8 mouse cellular contexts compared by ENCODE assay signal in the genomic region with DNA sequence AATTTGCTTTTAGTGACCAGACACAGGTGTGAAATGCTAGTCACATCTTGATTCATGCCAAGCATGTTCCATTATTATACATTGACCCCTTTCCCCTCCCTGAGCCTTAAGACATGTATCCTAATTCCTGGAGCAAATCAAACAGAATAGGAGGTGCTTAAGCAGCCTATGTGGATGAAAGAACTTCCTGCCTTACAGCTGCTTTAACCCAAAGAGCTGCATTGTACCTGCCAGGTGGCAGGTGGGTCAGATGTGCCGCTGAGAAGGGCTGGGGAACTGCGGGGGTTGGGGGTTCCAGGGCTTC. TPM values are rescaled to one million over a fixed set of nuclear protein-coding genes. Genes with fewer than 3 reads are reported as not detected.
DNase-seq lines count a peak whose midpoint lies in the region; ATAC-seq and TF ChIP-seq lines count a peak whose summit lies in the region.

No protein-coding gene starts in this region.

- WGBS in limb, embryonic 14.5 days, result 0% methylated on average over 2 of the region's 2 CpGs
- WGBS in stomach, postnatal 0 days, result 0% methylated on average over 2 of the region's 2 CpGs

- no peak for ATAC-seq in limb, embryonic 14.5 days (ENCODE audit: low FRiP score, low read depth)
- ATAC-seq in stomach, postnatal 0 days (ENCODE audit: low FRiP score, low TSS enrichment), result no peak

- TF ChIP-seq POLR2A in limb, embryonic 14.5 days (IDR thresholded peaks at IDR 0.05; ENCODE audit: borderline replicate concordance, extremely low read depth, insufficient read depth, insufficient read length), result no peak

- DNase-seq in gastrocnemius, adult 2 months, result no peak
- no peak for DNase-seq in gastrocnemius, postnatal 4 days (ENCODE audit: low spot score in 2 of 2)
- peak; percentile 60 for DNase-seq in thymus, postnatal 0 days (ENCODE audit: low spot score)
- no peak for DNase-seq in thymus, postnatal 14 days
- no peak for DNase-seq in limb, embryonic 14.5 days (ENCODE audit: low spot score)
- DNase-seq in stomach, postnatal 0 days (ENCODE audit: low spot score), result no peak
- no peak for DNase-seq in cerebellum, adult 9-11 months
- DNase-seq in layer of hippocampus, adult 9-11 months, result no peak

- H3K36me3 ChIP-seq in limb, embryonic 14.5 days (ENCODE audit: control insufficient read depth, insufficient read depth, low read length), result peaks cover 8% of the 10 kb centered on the region
- no peaks in the 10 kb centered on the region for H3K36me3 ChIP-seq in stomach, postnatal 0 days (ENCODE audit: control insufficient read depth, insufficient read depth, low read length)

- peaks cover 8% of the 10 kb centered on the region for H3K4me1 ChIP-seq in limb, embryonic 14.5 days (ENCODE audit: control insufficient read depth, insufficient read depth, low read length)
- no peaks in the 10 kb centered on the region; the same call in 1 of the 2 replicates for H3K4me1 ChIP-seq in stomach, postnatal 0 days (replicated peaks; ENCODE audit: control insufficient read depth, insufficient read depth)

- peak overlapping the region; percentile 94 for H3K4me3 ChIP-seq in gastrocnemius, adult 2 months
- peak overlapping the region; percentile 67 for H3K4me3 ChIP-seq in limb, embryonic 14.5 days (replicated peaks; ENCODE audit: low read length)
- peak overlapping the region; percentile 84 for H3K4me3 ChIP-seq in stomach, postnatal 0 days (ENCODE audit: low read depth, low read length)

- peak overlapping the region; percentile 74 for H3K4me2 ChIP-seq in limb, embryonic 14.5 days (replicated peaks; ENCODE audit: low read depth, low read length, severe bottlenecking)
- peak overlapping the region; percentile 91 for H3K4me2 ChIP-seq in stomach, postnatal 0 days (replicated peaks; ENCODE audit: low read depth)

- peak overlapping the region; percentile 99 for H3K27ac ChIP-seq in gastrocnemius, adult 2 months
- H3K27ac ChIP-seq in limb, embryonic 14.5 days (replicated peaks; ENCODE audit: low read depth, low read length), result peak overlapping the region; percentile 98
- H3K27ac ChIP-seq in stomach, postnatal 0 days (replicated peaks), result peak overlapping the region; percentile 99

- no peaks in the 10 kb centered on the region for H3K27me3 ChIP-seq in limb, embryonic 14.5 days (ENCODE audit: control insufficient read depth, insufficient read depth, low read length)
- H3K27me3 ChIP-seq in stomach, postnatal 0 days (ENCODE audit: control insufficient read depth, insufficient read depth, low read length), result no peaks in the 10 kb centered on the region

- H3K9me3 ChIP-seq in limb, embryonic 14.5 days (ENCODE audit: control insufficient read depth, low read length), result no peaks in the 10 kb centered on the region
- no peaks in the 10 kb centered on the region for H3K9me3 ChIP-seq in stomach, postnatal 0 days (ENCODE audit: control insufficient read depth, low read length)

- TF ChIP-seq EP300 in stomach, postnatal 0 days (optimal IDR thresholded peaks at IDR 0.05), result no peak

- intact Hi-C loops in gastrocnemius, adult 2 months (cut with DNase I), result loop anchor here (5.0 kb wide), 1 partner anchor 125 kb away; no protein-coding TSS in a partner anchor

- no peak for TF ChIP-seq CTCF in gastrocnemius, adult 2 months (IDR thresholded peaks at IDR 0.05)
- no peak for TF ChIP-seq CTCF in stomach, postnatal 0 days (IDR thresholded peaks at IDR 0.05; ENCODE audit: low read depth)

- peak overlapping the region; percentile 98 for H3K9ac ChIP-seq in limb, embryonic 14.5 days (ENCODE audit: low read depth, low read length, severe bottlenecking)
- H3K9ac ChIP-seq in stomach, postnatal 0 days (ENCODE audit: low read length), result peak overlapping the region; percentile 99

RNA-seq across cellular contexts. Expression of gene Dnajb14, which starts 0.4 kb away (rescaled TPM):
- 1 to 10 TPM; 7.6 to 9.5 TPM for total RNA-seq in gastrocnemius, adult 2 months (2021)
- 10 to 100 TPM; 13.0 to 14.4 TPM for total RNA-seq in gastrocnemius, postnatal 4 days (2021)
- 5.6 TPM in 2 replicates for polyA plus RNA-seq in thymus, postnatal 0 days (2015; fragmentation: Nextera tagmentation; extraction: Ambion mirVana)
- polyA plus RNA-seq in limb, embryonic 14.5 days (2012; rRNA removed), result 7.4 and 9.1 TPM in 2 replicates
- polyA plus RNA-seq in limb, embryonic 14.5 days (2014; fragmentation: Nextera tagmentation; extraction: Ambion mirVana), result 11.9 and 12.9 TPM in 2 replicates
- 10.8 and 12.6 TPM in 2 replicates for polyA plus RNA-seq in stomach, postnatal 0 days (2015; fragmentation: Nextera tagmentation; extraction: Ambion mirVana)

RNA-seq across cellular contexts. Expression of gene H2afz, which starts 2.8 kb away (rescaled TPM):
- total RNA-seq in gastrocnemius, adult 2 months (2021), result 10 to 100 TPM; 64.1 to 76.3 TPM
- total RNA-seq in gastrocnemius, postnatal 4 days (2021), result 100 to 1,000 TPM; 211 to 212 TPM
- 2,821 and 2,837 TPM in 2 replicates for polyA plus RNA-seq in thymus, postnatal 0 days (2015; fragmentation: Nextera tagmentation; extraction: Ambion mirVana)
- polyA plus RNA-seq in limb, embryonic 14.5 days (2012; rRNA removed), result 896 and 1,069 TPM in 2 replicates
- polyA plus RNA-seq in limb, embryonic 14.5 days (2014; fragmentation: Nextera tagmentation; extraction: Ambion mirVana), result 1,399 and 1,426 TPM in 2 replicates
- polyA plus RNA-seq in stomach, postnatal 0 days (2015; fragmentation: Nextera tagmentation; extraction: Ambion mirVana), result 779 and 844 TPM in 2 replicates

RNA-seq across cellular contexts. Expression of gene Lamtor3, which starts 51.2 kb away (rescaled TPM):
- total RNA-seq in gastrocnemius, adult 2 months (2021), result 10 to 100 TPM; 45.9 to 53.1 TPM
- total RNA-seq in gastrocnemius, postnatal 4 days (2021), result 10 to 100 TPM; 55.8 to 59.8 TPM
- 119 and 129 TPM in 2 replicates for polyA plus RNA-seq in thymus, postnatal 0 days (2015; fragmentation: Nextera tagmentation; extraction: Ambion mirVana)
- 75.5 and 77.4 TPM in 2 replicates for polyA plus RNA-seq in limb, embryonic 14.5 days (2012; rRNA removed)
- polyA plus RNA-seq in limb, embryonic 14.5 days (2014; fragmentation: Nextera tagmentation; extraction: Ambion mirVana), result 109 and 112 TPM in 2 replicates
- polyA plus RNA-seq in stomach, postnatal 0 days (2015; fragmentation: Nextera tagmentation; extraction: Ambion mirVana), result 104 and 106 TPM in 2 replicates
